Mouse (Mus musculus) lung, adult 2 months (tissue): ENCODE measurements at regions not wholly inside any gene's neighbourhood (a gene's known extent, or its start where the extent isn't known, plus 50 kb on each side); places are given as distances from the start of the nearest gene placed in this dataset.

Source experiments
- CTCF ChIP-seq: fragments of 200-500 bp; IDR thresholded peaks from 2 replicates; pipeline ENCODE4 v1.5.1; 2011; ENCODE audit warnings: mild to moderate bottlenecking, low read length, control low read depth; ENCODE audit not compliant: insufficient read depth
- POLR2A ChIP-seq: fragments of 200-500 bp; IDR thresholded peaks from 2 replicates; pipeline ENCODE4 v1.6.1; 2011; ENCODE audit warnings: low read depth, mild to moderate bottlenecking, control low read depth, low read length, borderline replicate concordance; ENCODE audit errors: extremely low read depth

- TF ChIP-seq POLR2A (no peak), CTCF (no peak)
Observed at GRCm38 (mm10) chr13:46041475-46041874, 76.7 kb upstream of the Atxn1 start.
